Mouse (Mus musculus): Measurements from ENCODE around the gene Klhl12. TPM values are rescaled to one million over a fixed set of nuclear protein-coding genes. Genes with fewer than 3 reads are reported as not detected.
"Not testable (repeated sequence)": the region's sequence is repeated elsewhere in the genome, so short reads cannot be mapped to it uniquely, and the experiment has no call there.

Klhl12 gene
- polyA plus RNA-seq, 1 experiment from 2014 or later: 24.8 TPM

- Histone ChIP-seq H3K4me1 (ENCODE audit: control insufficient read depth, insufficient read depth, low read length) (no peaks in the 10 kb centered on the region), H3K36me3 (ENCODE audit: control insufficient read depth, insufficient read depth, low read length) (no peaks in the 10 kb centered on the region), H3K27ac (ENCODE audit: low read depth, low read length) (no peak overlapping the region), H3K9ac (ENCODE audit: low read length) (no peak overlapping the region), H3K27me3 (replicated peaks; ENCODE audit: control insufficient read depth, insufficient read depth, low read length) (no peaks in the 10 kb centered on the region), H3K9me3 (replicated peaks; ENCODE audit: control insufficient read depth, low read length) (0 out of 2 replicates have a peak, but pooled peaks cover 3% of the 10 kb centered on the region), H3K4me3 (ENCODE audit: low read depth, low read length) (no peak overlapping the region), H3K4me2 (ENCODE audit: low read length) (no peak overlapping the region)
- no peak for ATAC-seq
- DNase-seq (ENCODE audit: low spot score): no peak
- WGBS: 88% methylated on average over 6 of the region's 6 CpGs
Measured at GRCm38 (mm10) chr1:134526752-134527151, 71.4 kb downstream of the Klhl12 start.

DNA sequence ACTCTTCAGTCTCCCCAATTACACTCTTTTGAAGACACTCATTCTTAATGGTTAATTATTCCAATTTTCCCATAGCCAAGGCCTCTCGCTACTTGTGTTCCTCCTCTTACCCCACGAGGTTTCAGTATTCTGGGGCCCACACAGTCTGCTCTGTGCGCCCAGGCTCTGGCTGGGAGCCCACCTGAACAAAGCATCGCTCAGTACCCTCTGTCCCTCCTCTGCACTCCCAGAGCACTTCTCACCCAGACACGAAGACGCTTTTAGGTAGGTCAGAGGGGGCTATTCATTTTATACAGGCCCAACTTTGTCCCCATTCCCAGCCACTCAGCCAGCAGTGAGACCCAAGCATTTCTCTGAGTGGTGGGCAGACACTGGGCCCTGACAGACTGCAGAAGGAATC, 75.3 kb downstream of the Klhl12 start:
- Histone ChIP-seq H3K9me3 (replicated peaks; ENCODE audit: control insufficient read depth, low read length) (0 out of 2 replicates have a peak, but pooled peaks cover 3% of the 10 kb centered on the region), H3K4me1 (ENCODE audit: control insufficient read depth, insufficient read depth, low read length) (no peaks in the 10 kb centered on the region), H3K9ac (ENCODE audit: low read length) (peak overlapping the region; percentile 8; the same call in 1 of the 2 replicates), H3K4me3 (ENCODE audit: low read depth, low read length) (no peak overlapping the region), H3K36me3 (ENCODE audit: control insufficient read depth, insufficient read depth, low read length) (no peaks in the 10 kb centered on the region), H3K27ac (ENCODE audit: low read depth, low read length) (0 out of 2 replicates have a peak overlapping the region, but pooled peaks have one; percentile 27), H3K27me3 (replicated peaks; ENCODE audit: control insufficient read depth, insufficient read depth, low read length) (no peaks in the 10 kb centered on the region), H3K4me2 (ENCODE audit: low read length) (no peak overlapping the region)
- ATAC-seq (peak; percentile 71), DNase-seq (ENCODE audit: low spot score) (peak; percentile 48)
- 20% methylated on average over 6 of the region's 6 CpGs for WGBS

- not testable (repeated sequence) for DNase-seq (ENCODE audit: low spot score); ATAC-seq; H3K4me2 ChIP-seq (ENCODE audit: low read length); H3K27me3 ChIP-seq (replicated peaks; ENCODE audit: control insufficient read depth, insufficient read depth, low read length); H3K9ac ChIP-seq (ENCODE audit: low read length); H3K36me3 ChIP-seq (ENCODE audit: control insufficient read depth, insufficient read depth, low read length); H3K27ac ChIP-seq (ENCODE audit: low read depth, low read length); H3K9me3 ChIP-seq (replicated peaks; ENCODE audit: control insufficient read depth, low read length); H3K4me1 ChIP-seq (ENCODE audit: control insufficient read depth, insufficient read depth, low read length); H3K4me3 ChIP-seq (ENCODE audit: low read depth, low read length)
- 88% methylated on average over 10 of the region's 10 CpGs for WGBS
Measured at GRCm38 (mm10) chr1:134533710-134534109, 78.4 kb downstream of the Klhl12 start.

DNA sequence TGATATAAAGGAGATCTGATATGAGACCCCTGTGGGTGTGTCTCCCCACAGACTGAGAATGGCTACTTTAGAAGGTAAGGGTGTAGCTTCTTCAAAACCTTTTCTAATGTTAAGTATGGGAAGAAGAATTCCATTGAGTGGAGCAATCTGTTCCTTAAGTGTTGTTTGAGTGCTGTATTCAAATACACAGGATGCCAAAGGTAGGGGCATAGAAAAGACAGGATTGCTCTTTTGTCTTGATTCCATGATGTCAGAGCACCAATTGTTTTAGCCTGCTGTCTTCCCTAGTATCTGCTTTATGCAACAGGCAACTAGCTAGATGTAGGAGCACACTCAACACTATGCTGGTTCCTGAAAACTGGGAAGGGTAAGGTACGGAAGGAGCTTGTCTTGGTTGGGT, 79.7 kb downstream of the Klhl12 start:
- WGBS: 96% methylated on average over 1 of the region's 1 CpGs
- no peak overlapping the region for H3K4me2 ChIP-seq (ENCODE audit: low read length)
- H3K9me3 ChIP-seq (replicated peaks; ENCODE audit: control insufficient read depth, low read length): no peaks in the 10 kb centered on the region
- ATAC-seq (no peak), DNase-seq (ENCODE audit: low spot score) (no peak)
- no peak overlapping the region for H3K27ac ChIP-seq (ENCODE audit: low read depth, low read length)
- no peaks in the 10 kb centered on the region for H3K36me3 ChIP-seq (ENCODE audit: control insufficient read depth, insufficient read depth, low read length)
- H3K4me1 ChIP-seq (ENCODE audit: control insufficient read depth, insufficient read depth, low read length): no peaks in the 10 kb centered on the region
- no peaks in the 10 kb centered on the region for H3K27me3 ChIP-seq (replicated peaks; ENCODE audit: control insufficient read depth, insufficient read depth, low read length)
- no peak overlapping the region for H3K9ac ChIP-seq (ENCODE audit: low read length)
- H3K4me3 ChIP-seq (ENCODE audit: low read depth, low read length): no peak overlapping the region

DNA sequence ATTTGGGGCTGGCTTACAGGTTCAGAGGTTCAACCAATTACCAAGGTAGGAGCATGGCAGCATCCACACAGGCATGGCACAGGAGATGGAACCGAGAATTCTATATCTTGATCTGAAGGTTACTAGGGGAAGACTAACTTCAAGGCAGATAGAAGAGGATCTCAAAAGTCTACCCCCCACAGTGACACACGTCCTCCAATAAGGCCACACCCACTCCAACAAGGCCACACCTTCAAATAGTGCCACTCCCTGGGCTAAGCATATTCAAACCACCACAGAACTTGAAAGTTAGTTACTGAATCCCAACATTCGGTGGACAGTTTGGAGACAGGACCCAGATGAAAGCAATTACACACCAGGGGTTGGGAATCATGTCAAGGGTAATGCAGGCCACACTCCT, 80.2 kb downstream of the Klhl12 start:
- no peaks in the 10 kb centered on the region for H3K4me1 ChIP-seq (ENCODE audit: control insufficient read depth, insufficient read depth, low read length)
- DNase-seq (ENCODE audit: low spot score) (no peak), ATAC-seq (no peak)
- H3K36me3 ChIP-seq (ENCODE audit: control insufficient read depth, insufficient read depth, low read length): no peaks in the 10 kb centered on the region
- WGBS: 74% methylated on average over 3 of the region's 3 CpGs
- no peak overlapping the region for H3K4me2 ChIP-seq (ENCODE audit: low read length)
- H3K9me3 ChIP-seq (replicated peaks; ENCODE audit: control insufficient read depth, low read length): no peaks in the 10 kb centered on the region
- H3K4me3 ChIP-seq (ENCODE audit: low read depth, low read length): no peak overlapping the region
- no peak overlapping the region for H3K9ac ChIP-seq (ENCODE audit: low read length)
- no peaks in the 10 kb centered on the region for H3K27me3 ChIP-seq (replicated peaks; ENCODE audit: control insufficient read depth, insufficient read depth, low read length)
- H3K27ac ChIP-seq (ENCODE audit: low read depth, low read length): no peak overlapping the region

- DNase-seq (ENCODE audit: low spot score): no peak
- Histone ChIP-seq H3K9me3 (replicated peaks; ENCODE audit: control insufficient read depth, low read length) (peaks cover 2% of the 10 kb centered on the region; the same call in 1 of the 2 replicates), H3K27ac (ENCODE audit: low read depth, low read length) (no peak overlapping the region), H3K4me3 (ENCODE audit: low read depth, low read length) (no peak overlapping the region), H3K4me1 (ENCODE audit: control insufficient read depth, insufficient read depth, low read length) (no peaks in the 10 kb centered on the region), H3K27me3 (replicated peaks; ENCODE audit: control insufficient read depth, insufficient read depth, low read length) (no peaks in the 10 kb centered on the region), H3K9ac (ENCODE audit: low read length) (no peak overlapping the region), H3K4me2 (ENCODE audit: low read length) (no peak overlapping the region), H3K36me3 (ENCODE audit: control insufficient read depth, insufficient read depth, low read length) (no peaks in the 10 kb centered on the region)
- 94% methylated on average over 10 of the region's 10 CpGs for WGBS
- no peak for ATAC-seq
Measured at GRCm38 (mm10) chr1:134540610-134541009, 85.3 kb downstream of the Klhl12 start.

Other genes with a start within 250 kb of the Klhl12 start
- gene Adora1, start 220.1 kb upstream of the Klhl12 start, polyA plus RNA-seq (2014; fragmentation: Nextera tagmentation; extraction: Ambion mirVana): 5.4 and 7.1 TPM in 2 replicates
- not detected in 2 replicates for gene Myog, start 165.5 kb upstream of the Klhl12 start, polyA plus RNA-seq (2014; fragmentation: Nextera tagmentation; extraction: Ambion mirVana)
- 5.0 and 7.8 TPM in 2 replicates for gene Ppfia4, start 122.6 kb upstream of the Klhl12 start, polyA plus RNA-seq (2014; fragmentation: Nextera tagmentation; extraction: Ambion mirVana)
- gene Tmem183a, start 93.6 kb upstream of the Klhl12 start, polyA plus RNA-seq (2014; fragmentation: Nextera tagmentation; extraction: Ambion mirVana): 150 and 151 TPM in 2 replicates
- not detected in 2 replicates for gene 4933406M09Rik, start 69.6 kb upstream of the Klhl12 start, polyA plus RNA-seq (2014; fragmentation: Nextera tagmentation; extraction: Ambion mirVana)
- 9.8 and 12.3 TPM in 2 replicates for gene Cyb5r1, start 50.0 kb upstream of the Klhl12 start, polyA plus RNA-seq (2014; fragmentation: Nextera tagmentation; extraction: Ambion mirVana)
- 61.4 and 68.5 TPM in 2 replicates for gene Adipor1, start 40.2 kb upstream of the Klhl12 start, polyA plus RNA-seq (2014; fragmentation: Nextera tagmentation; extraction: Ambion mirVana)
- 59.4 and 66.3 TPM in 2 replicates for gene Rabif, start 39.1 kb downstream of the Klhl12 start, polyA plus RNA-seq (2014; fragmentation: Nextera tagmentation; extraction: Ambion mirVana)
- gene Mgat4e, start 94.2 kb downstream of the Klhl12 start, polyA plus RNA-seq (2014; fragmentation: Nextera tagmentation; extraction: Ambion mirVana): not detected in 2 replicates
- 75.3 and 88.4 TPM in 2 replicates for gene Kdm5b, start 104.6 kb downstream of the Klhl12 start, polyA plus RNA-seq (2014; fragmentation: Nextera tagmentation; extraction: Ambion mirVana)
- 0.94 and 1.2 TPM in 2 replicates for gene Syt2, start 191.1 kb downstream of the Klhl12 start, polyA plus RNA-seq (2014; fragmentation: Nextera tagmentation; extraction: Ambion mirVana)

Measured in forebrain, embryonic 14.5 days (tissue).